Mouse (Mus musculus): ENCODE measurements around the gene Gm12569. TPM values are rescaled to one million over a fixed set of nuclear protein-coding genes. Genes with fewer than 3 reads are reported as not detected.

Gm12569 gene
- polyA plus RNA-seq, 1 experiment from 2014 or later: not detected

Other genes with a start within 250 kb of the Gm12569 start
- gene Olfr1377, start 238.5 kb upstream of the Gm12569 start, polyA plus RNA-seq (2015; fragmentation: Nextera tagmentation; extraction: Ambion mirVana): not detected in 2 replicates
- gene Olfr51, start 216.9 kb upstream of the Gm12569 start, polyA plus RNA-seq (2015; fragmentation: Nextera tagmentation; extraction: Ambion mirVana): not detected in 2 replicates
- gene Olfr54, start 206.2 kb upstream of the Gm12569 start, polyA plus RNA-seq (2015; fragmentation: Nextera tagmentation; extraction: Ambion mirVana): not detected in 2 replicates
- gene Olfr1375, start 172.4 kb upstream of the Gm12569 start, polyA plus RNA-seq (2015; fragmentation: Nextera tagmentation; extraction: Ambion mirVana): not detected in 2 replicates
- gene Zfp354a, start 161.2 kb upstream of the Gm12569 start, polyA plus RNA-seq (2015; fragmentation: Nextera tagmentation; extraction: Ambion mirVana): 7.4 TPM in 2 replicates
- gene Clk4, start 41.3 kb downstream of the Gm12569 start, polyA plus RNA-seq (2015; fragmentation: Nextera tagmentation; extraction: Ambion mirVana): 115 and 123 TPM in 2 replicates
- gene BC049762, start 42.6 kb downstream of the Gm12569 start, polyA plus RNA-seq (2015; fragmentation: Nextera tagmentation; extraction: Ambion mirVana): 0.36 TPM in 1 of 2 replicates, not detected in the other
- 5.7 and 7.0 TPM in 2 replicates for gene Col23a1, start 69.4 kb downstream of the Gm12569 start, polyA plus RNA-seq (2015; fragmentation: Nextera tagmentation; extraction: Ambion mirVana)